Mouse (Mus musculus): ENCODE measurements around the gene Rsrc1. TPM values are rescaled to one million over a fixed set of nuclear protein-coding genes. Genes with fewer than 3 reads are reported as not detected.

Rsrc1 gene
- polyA plus RNA-seq, 1 experiment from 2014 or later, result 28.3 TPM

GRCm38 (mm10) chr3:67352128-67352762 lies 371.1 kb downstream of the Rsrc1 start:
- no peaks in the 10 kb centered on the region for H3K4me1 ChIP-seq (ENCODE audit: insufficient read depth, low read length)
- peak; percentile 39; the same call in 1 of the 2 replicates for ATAC-seq (ENCODE audit: low FRiP score, low TSS enrichment)
- H3K9me3 ChIP-seq (ENCODE audit: low read length), result no peaks in the 10 kb centered on the region
- H3K9ac ChIP-seq (replicated peaks; ENCODE audit: low read length), result no peak overlapping the region
- H3K36me3 ChIP-seq (ENCODE audit: insufficient read depth, low read length), result peaks cover 4% of the 10 kb centered on the region; the same call in 1 of the 2 replicates
- H3K27me3 ChIP-seq (ENCODE audit: insufficient read depth, low read length), result no peaks in the 10 kb centered on the region
- H3K4me2 ChIP-seq (replicated peaks; ENCODE audit: low read depth, low read length), result no peak overlapping the region
- H3K4me3 ChIP-seq (ENCODE audit: low read length), result no peak overlapping the region
- no peak overlapping the region for H3K27ac ChIP-seq (ENCODE audit: low read length)
- 21% methylated on average over 1 of the region's 5 CpGs for WGBS

DNA sequence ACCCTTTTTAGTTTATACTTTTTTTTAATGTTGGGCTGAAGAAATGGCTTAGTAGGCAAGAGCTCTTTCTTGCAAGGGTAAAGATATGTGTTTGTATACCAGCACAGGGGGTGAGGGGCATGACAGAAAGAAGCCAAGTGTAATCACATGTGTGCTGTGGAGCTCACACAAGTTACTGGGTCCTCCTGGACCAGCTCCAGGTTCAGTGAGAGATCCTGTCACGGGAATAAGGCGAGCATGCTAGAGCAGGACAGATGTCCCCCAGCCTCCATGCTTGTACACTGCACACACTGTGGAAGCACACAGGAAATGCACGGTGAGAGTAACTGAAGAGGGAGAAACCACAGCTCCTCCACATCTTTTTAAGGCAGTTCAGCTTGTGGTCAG lies 371.6 kb downstream of the Rsrc1 start:
- Histone ChIP-seq H3K4me3 (ENCODE audit: low read length) (no peak overlapping the region), H3K9ac (replicated peaks; ENCODE audit: low read length) (no peak overlapping the region), H3K27ac (ENCODE audit: low read length) (no peak overlapping the region), H3K36me3 (ENCODE audit: insufficient read depth, low read length) (peaks cover 7% of the 10 kb centered on the region), H3K4me1 (ENCODE audit: insufficient read depth, low read length) (no peaks in the 10 kb centered on the region), H3K9me3 (ENCODE audit: low read length) (no peaks in the 10 kb centered on the region), H3K4me2 (replicated peaks; ENCODE audit: low read depth, low read length) (no peak overlapping the region), H3K27me3 (ENCODE audit: insufficient read depth, low read length) (no peaks in the 10 kb centered on the region)
- WGBS, result 88% methylated on average over 3 of the region's 3 CpGs
- ATAC-seq (ENCODE audit: low FRiP score, low TSS enrichment), result no peak

DNA sequence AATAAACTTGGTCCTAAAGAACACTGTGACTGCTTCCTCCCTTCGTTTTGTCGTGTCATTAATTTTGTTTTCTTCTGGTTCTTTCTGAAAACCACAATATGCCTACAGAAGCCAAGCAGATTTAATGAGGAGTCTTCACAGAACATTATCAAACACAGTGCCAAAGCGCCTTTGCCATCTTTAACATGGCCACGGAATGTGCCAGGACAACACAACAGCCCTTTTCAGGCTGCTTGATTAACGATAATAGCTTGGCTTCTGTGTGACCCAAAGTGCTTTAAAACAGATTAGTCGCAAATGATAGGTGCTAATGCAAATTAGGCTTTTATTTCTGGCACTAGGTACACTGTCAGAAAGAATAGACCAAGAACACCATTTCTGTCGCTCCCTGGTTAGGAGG lies 377.2 kb downstream of the Rsrc1 start:
- Histone ChIP-seq H3K27ac (ENCODE audit: low read length) (no peak overlapping the region), H3K9me3 (ENCODE audit: low read length) (no peaks in the 10 kb centered on the region), H3K9ac (replicated peaks; ENCODE audit: low read length) (no peak overlapping the region), H3K36me3 (ENCODE audit: insufficient read depth, low read length) (peaks cover 7% of the 10 kb centered on the region), H3K4me1 (ENCODE audit: insufficient read depth, low read length) (no peaks in the 10 kb centered on the region), H3K4me3 (ENCODE audit: low read length) (no peak overlapping the region), H3K4me2 (replicated peaks; ENCODE audit: low read depth, low read length) (no peak overlapping the region), H3K27me3 (ENCODE audit: insufficient read depth, low read length) (no peaks in the 10 kb centered on the region)
- no peak for ATAC-seq (ENCODE audit: low FRiP score, low TSS enrichment)
- 72% methylated on average over 7 of the region's 7 CpGs for WGBS

GRCm38 (mm10) chr3:67366087-67366892 lies 385.1 kb downstream of the Rsrc1 start:
- Histone ChIP-seq H3K9ac (replicated peaks; ENCODE audit: low read length) (no peak overlapping the region), H3K27me3 (ENCODE audit: insufficient read depth, low read length) (peaks cover 4% of the 10 kb centered on the region; the same call in 1 of the 2 replicates), H3K36me3 (ENCODE audit: insufficient read depth, low read length) (no peaks in the 10 kb centered on the region), H3K4me3 (ENCODE audit: low read length) (no peak overlapping the region), H3K4me2 (replicated peaks; ENCODE audit: low read depth, low read length) (no peak overlapping the region), H3K27ac (ENCODE audit: low read length) (no peak overlapping the region), H3K9me3 (ENCODE audit: low read length) (no peaks in the 10 kb centered on the region), H3K4me1 (ENCODE audit: insufficient read depth, low read length) (no peaks in the 10 kb centered on the region)
- WGBS, result 74% methylated on average over 4 of the region's 4 CpGs
- no peak for ATAC-seq (ENCODE audit: low FRiP score, low TSS enrichment)

- Histone ChIP-seq H3K36me3 (ENCODE audit: insufficient read depth, low read length) (no peaks in the 10 kb centered on the region), H3K9ac (replicated peaks; ENCODE audit: low read length) (no peak overlapping the region), H3K9me3 (ENCODE audit: low read length) (no peaks in the 10 kb centered on the region), H3K4me1 (ENCODE audit: insufficient read depth, low read length) (no peaks in the 10 kb centered on the region), H3K27ac (ENCODE audit: low read length) (no peak overlapping the region), H3K4me3 (ENCODE audit: low read length) (no peak overlapping the region), H3K27me3 (ENCODE audit: insufficient read depth, low read length) (peaks cover 8% of the 10 kb centered on the region), H3K4me2 (replicated peaks; ENCODE audit: low read depth, low read length) (no peak overlapping the region)
- ATAC-seq (ENCODE audit: low FRiP score, low TSS enrichment), result no peak
- 55% methylated on average over 6 of the region's 6 CpGs for WGBS
These were observed 386.3 kb downstream of the Rsrc1 start for GRCm38 (mm10) chr3:67367481-67367880.

- H3K36me3 ChIP-seq (ENCODE audit: insufficient read depth, low read length), result no peaks in the 10 kb centered on the region
- no peak for ATAC-seq (ENCODE audit: low FRiP score, low TSS enrichment)
- peaks cover 13% of the 10 kb centered on the region for H3K27me3 ChIP-seq (ENCODE audit: insufficient read depth, low read length)
- H3K4me3 ChIP-seq (ENCODE audit: low read length), result no peak overlapping the region
- no peaks in the 10 kb centered on the region for H3K4me1 ChIP-seq (ENCODE audit: insufficient read depth, low read length)
- WGBS, result 76% methylated on average over 5 of the region's 5 CpGs
- no peak overlapping the region for H3K9ac ChIP-seq (replicated peaks; ENCODE audit: low read length)
- H3K9me3 ChIP-seq (ENCODE audit: low read length), result no peaks in the 10 kb centered on the region
- H3K4me2 ChIP-seq (replicated peaks; ENCODE audit: low read depth, low read length), result no peak overlapping the region
- no peak overlapping the region for H3K27ac ChIP-seq (ENCODE audit: low read length)
These were observed 388.4 kb downstream of the Rsrc1 start for GRCm38 (mm10) chr3:67369407-67370079.

- no peak overlapping the region for H3K9ac ChIP-seq (replicated peaks; ENCODE audit: low read length)
- ATAC-seq (ENCODE audit: low FRiP score, low TSS enrichment), result no peak
- no peak overlapping the region for H3K4me3 ChIP-seq (ENCODE audit: low read length)
- no peaks in the 10 kb centered on the region for H3K4me1 ChIP-seq (ENCODE audit: insufficient read depth, low read length)
- WGBS, result 72% methylated on average over 4 of the region's 4 CpGs
- no peaks in the 10 kb centered on the region for H3K9me3 ChIP-seq (ENCODE audit: low read length)
- peaks cover 13% of the 10 kb centered on the region for H3K27me3 ChIP-seq (ENCODE audit: insufficient read depth, low read length)
- H3K27ac ChIP-seq (ENCODE audit: low read length), result no peak overlapping the region
- H3K36me3 ChIP-seq (ENCODE audit: insufficient read depth, low read length), result no peaks in the 10 kb centered on the region
- no peak overlapping the region for H3K4me2 ChIP-seq (replicated peaks; ENCODE audit: low read depth, low read length)
These were observed 391.0 kb downstream of the Rsrc1 start for GRCm38 (mm10) chr3:67372194-67372593.

- H3K4me3 ChIP-seq (ENCODE audit: low read length), result no peak overlapping the region
- peaks cover 13% of the 10 kb centered on the region for H3K27me3 ChIP-seq (ENCODE audit: insufficient read depth, low read length)
- H3K4me1 ChIP-seq (ENCODE audit: insufficient read depth, low read length), result no peaks in the 10 kb centered on the region
- no peak for ATAC-seq (ENCODE audit: low FRiP score, low TSS enrichment)
- no peaks in the 10 kb centered on the region for H3K36me3 ChIP-seq (ENCODE audit: insufficient read depth, low read length)
- H3K4me2 ChIP-seq (replicated peaks; ENCODE audit: low read depth, low read length), result no peak overlapping the region
- H3K9me3 ChIP-seq (ENCODE audit: low read length), result no peaks in the 10 kb centered on the region
- no peak overlapping the region for H3K27ac ChIP-seq (ENCODE audit: low read length)
- WGBS, result 48% methylated on average over 5 of the region's 5 CpGs
- H3K9ac ChIP-seq (replicated peaks; ENCODE audit: low read length), result no peak overlapping the region
These were observed 391.6 kb downstream of the Rsrc1 start for GRCm38 (mm10) chr3:67372781-67373180.

- under 1% methylated on average over 35 of the region's 35 CpGs for WGBS
- Histone ChIP-seq H3K9me3 (ENCODE audit: low read length) (no peaks in the 10 kb centered on the region), H3K27me3 (ENCODE audit: insufficient read depth, low read length) (peaks cover 13% of the 10 kb centered on the region), H3K4me1 (ENCODE audit: insufficient read depth, low read length) (no peaks in the 10 kb centered on the region), H3K9ac (replicated peaks; ENCODE audit: low read length) (peak within 1 kb of the TSS; percentile 54; the same call in 1 of the 2 replicates), H3K27ac (ENCODE audit: low read length) (no peak within 1 kb of the TSS), H3K36me3 (ENCODE audit: insufficient read depth, low read length) (no peaks in the 10 kb centered on the region), H3K4me3 (ENCODE audit: low read length) (peak within 1 kb of the TSS; percentile 51), H3K4me2 (replicated peaks; ENCODE audit: low read depth, low read length) (peak within 1 kb of the TSS; percentile 78)
- ATAC-seq (ENCODE audit: low FRiP score, low TSS enrichment), result peak; percentile 98
These were observed 392.7 kb downstream of the Rsrc1 start, which contains the start of gene Mlf1 for GRCm38 (mm10) chr3:67373872-67374271. Mlf1 (plus strand) TSS chr3:67374097.

All from kidney, embryonic 16.5 days (tissue).